Comparison of ENCODE assay signal across 12 mouse cellular contexts in the genomic region with DNA sequence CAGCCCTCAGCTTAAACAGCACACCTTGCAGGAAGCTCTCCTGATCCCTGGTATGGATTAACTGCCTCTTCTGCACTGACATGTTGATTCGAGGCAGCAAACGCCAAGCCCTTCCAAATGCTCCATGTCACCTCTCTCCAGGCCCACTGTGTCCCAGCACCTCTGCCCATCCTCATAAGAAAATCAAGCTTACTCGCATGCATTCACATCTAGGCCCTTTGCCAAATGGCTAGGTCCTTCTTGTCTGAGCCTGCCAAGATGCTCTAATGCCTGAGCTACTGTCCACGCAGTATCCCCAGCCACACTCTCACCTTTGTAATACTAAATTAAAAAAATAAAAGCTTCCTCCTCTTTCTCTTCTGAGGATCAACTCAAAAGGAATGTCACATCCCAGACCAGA.
"Had no signal": no experiment of that assay in that cellular context is flagged by ENCODE, and none has a peak within 500 bp of the region (broad histone marks: within the 10 kb centered on the region; RNA-seq: fewer than 3 reads in every experiment).

No protein-coding gene starts in this region.

- H3K27me3 ChIP-seq: limb, embryonic 12.5 days; liver, embryonic 13.5 days; neural tube, embryonic 12.5 days had no signal

- H3K9ac ChIP-seq: limb, embryonic 12.5 days; liver, embryonic 13.5 days; liver, postnatal 0 days; neural tube, embryonic 12.5 days had no signal

- H3K4me3 ChIP-seq: limb, embryonic 12.5 days; liver, embryonic 13.5 days; neural tube, embryonic 12.5 days had no signal

- DNase-seq: kidney, adult 8-10 months; kidney, postnatal 25 days; layer of hippocampus, adult 9-11 months; layer of hippocampus, postnatal 36 days; liver; liver, embryonic 13.5 days; liver, postnatal 0 days; midbrain, embryonic 14.5 days; thymus, postnatal 14 days had no signal

- H3K4me1 ChIP-seq: limb, embryonic 12.5 days; liver, embryonic 13.5 days; neural tube, embryonic 12.5 days had no signal

- ATAC-seq: liver, postnatal 0 days had no signal

- H3K9me3 ChIP-seq: limb, embryonic 12.5 days; neural tube, embryonic 12.5 days had no signal

- H3K4me2 ChIP-seq: limb, embryonic 12.5 days; liver, embryonic 13.5 days; neural tube, embryonic 12.5 days had no signal

- H3K36me3 ChIP-seq: limb, embryonic 12.5 days; liver, embryonic 13.5 days; neural tube, embryonic 12.5 days had no signal

- H3K27ac ChIP-seq: limb, embryonic 12.5 days; liver, embryonic 13.5 days; neural tube, embryonic 12.5 days; stomach, postnatal 0 days had no signal
